Mouse (Mus musculus): ENCODE measurements around the gene Trim62.

- no peak for TF ChIP-seq EP300 (optimal IDR thresholded peaks at IDR 0.05)
- TF ChIP-seq CTCF (IDR thresholded peaks at IDR 0.05; ENCODE audit: low read depth) = no peak
These were observed 30.3 kb upstream of the Trim62 start for GRCm38 (mm10) chr4:128853117-128853516.
